Mouse (Mus musculus): ENCODE data around the gene Arhgap27. TPM values are rescaled to one million over a fixed set of nuclear protein-coding genes. Genes with fewer than 3 reads are reported as not detected.

Arhgap27 gene
- total and polyA plus RNA-seq, 3 experiments, result 6.3 to 15.0 TPM; not detected in 1

DNA sequence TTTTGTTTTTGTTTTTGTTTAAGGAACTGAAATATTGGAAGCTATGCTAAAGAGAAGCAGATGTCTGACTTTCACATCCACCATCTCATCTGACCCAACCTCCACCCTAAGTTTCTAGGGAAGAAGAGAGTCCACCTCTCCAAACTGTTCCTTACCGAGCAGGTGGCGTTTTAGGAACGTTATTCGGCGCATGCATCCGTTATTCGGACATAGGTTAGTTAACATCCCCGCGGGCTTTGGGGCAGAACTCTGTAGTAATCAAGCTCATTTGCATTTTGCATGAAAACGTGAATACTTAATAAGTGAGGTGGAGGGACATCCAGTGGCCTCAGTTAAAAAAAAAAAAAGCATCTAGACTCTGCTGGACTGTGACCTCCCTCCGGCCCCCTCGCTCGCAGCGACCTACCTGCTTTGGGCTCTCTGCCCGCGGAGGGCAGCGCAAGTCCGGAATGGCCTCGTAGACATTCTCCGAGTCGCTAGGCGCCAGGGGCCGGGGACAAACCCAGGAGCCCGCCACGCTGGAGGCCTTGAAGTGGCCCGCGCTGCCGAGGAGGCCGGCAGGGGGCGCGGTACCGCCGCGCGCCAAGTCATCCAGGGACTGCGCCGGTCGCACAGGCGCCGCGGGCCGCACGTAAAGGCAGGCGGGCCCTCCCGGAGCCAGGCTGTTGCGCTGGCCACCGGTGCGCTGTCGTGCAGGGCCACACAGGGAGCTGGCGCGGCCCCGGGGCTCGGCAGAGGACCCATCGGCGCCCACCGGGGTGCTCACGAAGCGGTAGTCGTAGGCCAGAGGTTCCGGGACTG lies 3.5 kb downstream of the Arhgap27 start:
- Histone ChIP-seq H3K9ac (ENCODE audit: control insufficient read depth, low read depth, low read length, poor library complexity, severe bottlenecking) (peak overlapping the region; percentile 95), H3K36me3 (ENCODE audit: control insufficient read depth in 1 of 2, insufficient read depth in 2 of 2, low read length in 2 of 2) (no peaks in the 10 kb centered on the region), H3K4me1 (ENCODE audit: control insufficient read depth in 1 of 2, insufficient read depth in 2 of 2, low read length in 2 of 2) (peaks cover 0 to 11% of the 10 kb centered on the region in 2 experiments; a peak in 2 of 4 replicates), H3K27ac (ENCODE audit: control insufficient read depth, low read depth, low read length) (peak overlapping the region; percentile 70), H3K4me3 (ENCODE audit: control insufficient read depth in 1 of 2, insufficient read depth in 1 of 2, low read depth in 2 of 2, low read length in 2 of 2) (peak overlapping the region; percentile 90 to 93), H3K79me2 (ENCODE audit: control insufficient read depth, insufficient read depth, low read length, poor library complexity) (peaks cover 5% of the 10 kb centered on the region; the same call in 1 of the 2 replicates), H3K27me3 (ENCODE audit: control insufficient read depth in 1 of 2, insufficient read depth in 2 of 2, low read length in 2 of 2) (no peaks in the 10 kb centered on the region), H3K9me3 (replicated peaks; ENCODE audit: insufficient read depth, low read length) (no peaks in the 10 kb centered on the region)
- peak; percentile 96 for DNase-seq (ENCODE audit: low read depth, low spot score)
- TF ChIP-seq SMC3 (IDR thresholded peaks at IDR 0.05; ENCODE audit: low read depth, low read length) (peak; percentile 73), MYB (IDR thresholded peaks at IDR 0.05; ENCODE audit: low read depth, low read length) (no peak), ZC3H11A (IDR thresholded peaks at IDR 0.05; ENCODE audit: low read depth, low read length) (no peak), CHD2 (IDR thresholded peaks at IDR 0.05; ENCODE audit: low read length) (no peak), MYC (IDR thresholded peaks at IDR 0.05; ENCODE audit: low read depth, low read length) (no peak), TCF12 (IDR thresholded peaks at IDR 0.05; ENCODE audit: low read depth, low read length) (peak; percentile 67), ZMIZ1 (IDR thresholded peaks at IDR 0.05; ENCODE audit: low read depth, low read length) (peak; percentile 78; the same call in 1 of the 2 replicates), JUND (IDR thresholded peaks at IDR 0.05; ENCODE audit: low read depth, low read length) (no peak), ETS1 (IDR thresholded peaks at IDR 0.05; ENCODE audit: low read depth, low read length) (0 out of 2 replicates have a peak, but pooled peaks have one; percentile 31), GATA1 (IDR thresholded peaks at IDR 0.05; ENCODE audit: low read depth, low read length) (no peak), BHLHE40 (IDR thresholded peaks at IDR 0.05; ENCODE audit: borderline replicate concordance, low read depth, low read length) (peak; percentile 83), MAZ (IDR thresholded peaks at IDR 0.05; ENCODE audit: low read depth, low read length) (no peak), SIN3A (IDR thresholded peaks at IDR 0.05; ENCODE audit: low read length) (no peak), E2F4 (IDR thresholded peaks at IDR 0.05; ENCODE audit: borderline replicate concordance, low read depth, low read length) (no peak; the same call in 1 of the 2 replicates), TAL1 (IDR thresholded peaks at IDR 0.05; ENCODE audit: low read length) (no peak), CTCF (IDR thresholded peaks at IDR 0.05 in 2 of 3, conservative IDR thresholded peaks at IDR 0.05 in 1 of 3; ENCODE audit: control insufficient read depth in 1 of 3, insufficient read depth in 1 of 3, low read depth in 2 of 3, low read length in 3 of 3, poor library complexity in 1 of 3, severe bottlenecking in 1 of 3) (peak in 2 of 3 experiments; percentile 91 to 93; a peak in 5 of 6 replicates), NRF1 (IDR thresholded peaks at IDR 0.05; ENCODE audit: insufficient read depth, low read depth, low read length, poor library complexity, severe bottlenecking) (peak; percentile 64), POLR2AphosphoS5 (IDR thresholded peaks at IDR 0.05; ENCODE audit: borderline replicate concordance, low read depth, low read length) (no peak), POLR2AphosphoS2 (IDR thresholded peaks at IDR 0.05; ENCODE audit: low read length) (0 out of 2 replicates have a peak, but pooled peaks have one; percentile 26), POLR2A (IDR thresholded peaks at IDR 0.05; ENCODE audit: control insufficient read depth in 1 of 2, insufficient read depth in 1 of 2, low read depth in 1 of 2, low read length in 2 of 2, poor library complexity in 1 of 2) (peak; percentile 55 to 61; a peak in 3 of 4 replicates), USF2 (IDR thresholded peaks at IDR 0.05; ENCODE audit: borderline replicate concordance in 1 of 2, insufficient read depth in 1 of 2, low read depth in 1 of 2, low read length in 2 of 2) (no peak), MEF2A (IDR thresholded peaks at IDR 0.05; ENCODE audit: extremely low read depth, insufficient replicate concordance, low read depth, low read length, poor library complexity, severe bottlenecking) (no peak), MAFK (IDR thresholded peaks at IDR 0.05; ENCODE audit: borderline replicate concordance, low read depth, low read length) (no peak), GABPA (IDR thresholded peaks at IDR 0.05; ENCODE audit: low read depth, low read length) (no peak), RAD21 (IDR thresholded peaks at IDR 0.05; ENCODE audit: low read depth, low read length) (peak; percentile 39), UBTF (IDR thresholded peaks at IDR 0.05; ENCODE audit: borderline replicate concordance, insufficient read depth, low read depth, low read length) (peak; percentile 99), TBP (IDR thresholded peaks at IDR 0.05; ENCODE audit: low read depth, low read length) (no peak), USF1 (IDR thresholded peaks at IDR 0.05; ENCODE audit: low read depth, low read length) (no peak), MAX (IDR thresholded peaks at IDR 0.05; ENCODE audit: low read length) (no peak), ZKSCAN1 (IDR thresholded peaks at IDR 0.05; ENCODE audit: low read depth, low read length) (no peak), ELF1 (IDR thresholded peaks at IDR 0.05; ENCODE audit: low read depth, low read length) (0 out of 2 replicates have a peak, but pooled peaks have one; percentile 9), EP300 (IDR thresholded peaks at IDR 0.05; ENCODE audit: low read depth in 1 of 2, low read length in 2 of 2) (0 out of 4 replicates have a peak, but pooled peaks of 1 of the 2 experiments have one; percentile 14), ZNF384 (IDR thresholded peaks at IDR 0.05; ENCODE audit: low read depth, low read length) (peak; percentile 72), RCOR1 (IDR thresholded peaks at IDR 0.05; ENCODE audit: low read depth, low read length) (no peak), HCFC1 (IDR thresholded peaks at IDR 0.05; ENCODE audit: low read depth, low read length) (0 out of 2 replicates have a peak, but pooled peaks have one; percentile 57)

Data from MEL (cell line).